Mouse (Mus musculus): ENCODE measurements around the gene Pitpna.

GRCm38 (mm10) chr11:75649155-75649561 lies 61.3 kb downstream of the Pitpna start:
- TF ChIP-seq POLR2A (IDR thresholded peaks at IDR 0.05; ENCODE audit: control insufficient read depth in 1 of 2, insufficient read depth in 1 of 2, low read depth in 1 of 2, low read length in 2 of 2, poor library complexity in 1 of 2): no peak
- no peak for TF ChIP-seq MAFK (IDR thresholded peaks at IDR 0.05; ENCODE audit: borderline replicate concordance, low read depth, low read length)
- TF ChIP-seq ZMIZ1 (IDR thresholded peaks at IDR 0.05; ENCODE audit: low read depth, low read length): no peak

All from MEL (cell line).